Mouse (Mus musculus) megakaryocyte, embryonic 14.5 days (primary cell): ENCODE results near the gene Zfp580.

Experiments used
- FLI1 ChIP-seq: IDR thresholded peaks from 2 replicates; pipeline ENCODE4 v1.6.1; 2012; ENCODE audit warnings: low read length, inconsistent platforms, mixed read lengths
- GATA1 ChIP-seq: IDR thresholded peaks from 3 replicates; pipeline ENCODE4 v1.6.1; 2012; ENCODE audit warnings: mixed read lengths, low read length, inconsistent platforms, borderline replicate concordance

- TF ChIP-seq GATA1 (no peak), FLI1 (no peak)
Observed at GRCm38 (mm10) chr7:5056651-5057263, 5.4 kb downstream of the Zfp580 start.
